Mouse (Mus musculus) heart, embryonic 13.5 days (tissue): ENCODE measurements around the gene Keap1. TPM values are rescaled to one million over a fixed set of nuclear protein-coding genes. Genes with fewer than 3 reads are reported as not detected.

Experiments
- polyA plus RNA-seq: library from polyadenylated mRNA; unstranded; fragments of >200 nt; fragmentation: Nextera tagmentation; extraction: Ambion mirVana; gene quantifications from 2 replicates; pipeline ENCODE4 v1.2.1, GENCODE M21; 2015

Gene Keap1
- polyA plus RNA-seq, 1 experiment from 2014 or later = 51.1 TPM

Other genes starting within 250 kb of the Keap1 start
- gene Mrpl4, start 236.6 kb downstream of the Keap1 start, polyA plus RNA-seq = 124 and 139 TPM in 2 replicates
- 11.6 and 11.9 TPM in 2 replicates for gene Icam1, start 223.4 kb downstream of the Keap1 start, polyA plus RNA-seq
- gene Icam4, start 210.0 kb downstream of the Keap1 start, polyA plus RNA-seq = 3.1 and 8.3 TPM in 2 replicates
- gene Icam5, start 207.3 kb downstream of the Keap1 start, polyA plus RNA-seq = 0.04 and 0.05 TPM in 2 replicates
- 0.51 and 0.87 TPM in 2 replicates for gene Zglp1, start 172.3 kb downstream of the Keap1 start, polyA plus RNA-seq
- 0.36 and 0.55 TPM in 2 replicates for gene Gm49373, start 166.3 kb downstream of the Keap1 start, polyA plus RNA-seq
- gene Fdx1l, start 165.7 kb downstream of the Keap1 start, polyA plus RNA-seq = 51.1 and 53.4 TPM in 2 replicates
- gene Gm38431, start 147.4 kb downstream of the Keap1 start, polyA plus RNA-seq = 1.6 and 1.7 TPM in 2 replicates
- 45.2 and 47.3 TPM in 2 replicates for gene Raver1, start 147.4 kb downstream of the Keap1 start, polyA plus RNA-seq
- 13.7 and 14.0 TPM in 2 replicates for gene Tyk2, start 108.1 kb downstream of the Keap1 start, polyA plus RNA-seq
- gene Cdc37, start 89.4 kb downstream of the Keap1 start, polyA plus RNA-seq = 222 and 230 TPM in 2 replicates
- gene Pde4a, start 73.6 kb downstream of the Keap1 start, polyA plus RNA-seq = 9.5 and 11.3 TPM in 2 replicates
- gene S1pr5, start 9.1 kb upstream of the Keap1 start, polyA plus RNA-seq = 0.07 and 0.11 TPM in 2 replicates
- gene Atg4d, start 25.9 kb upstream of the Keap1 start, polyA plus RNA-seq = 41.6 and 51.4 TPM in 2 replicates
- 12.7 and 13.2 TPM in 2 replicates for gene Kri1, start 48.6 kb upstream of the Keap1 start, polyA plus RNA-seq
- 80.4 and 101 TPM in 2 replicates for gene Cdkn2d, start 52.0 kb upstream of the Keap1 start, polyA plus RNA-seq
- gene Ap1m2, start 73.0 kb upstream of the Keap1 start, polyA plus RNA-seq = 1.7 and 2.1 TPM in 2 replicates
- gene Slc44a2, start 81.3 kb upstream of the Keap1 start, polyA plus RNA-seq = 56.9 and 60.3 TPM in 2 replicates
- 115 and 120 TPM in 2 replicates for gene Ilf3, start 128.5 kb upstream of the Keap1 start, polyA plus RNA-seq
- gene Qtrt1, start 172.5 kb upstream of the Keap1 start, polyA plus RNA-seq = 27.6 and 28.6 TPM in 2 replicates
- gene Dnm2, start 185.5 kb upstream of the Keap1 start, polyA plus RNA-seq = 66.8 and 67.6 TPM in 2 replicates